Mouse (Mus musculus): ENCODE data around the gene Sgo2a.

GRCm38 (mm10) chr1:58072991-58073730 is 77.4 kb downstream of the Sgo2a start:
- TF ChIP-seq CTCF (IDR thresholded peaks at IDR 0.05; ENCODE audit: insufficient read depth, low read depth, low read length) (no peak), POLR2A (IDR thresholded peaks at IDR 0.05; ENCODE audit: insufficient read depth, low read depth, low read length) (no peak)

Measured in olfactory bulb, adult 2 months (tissue).